Mouse (Mus musculus) lung, embryonic 14.5 days (tissue): ENCODE results near the gene Ccdc158. TPM values are rescaled to one million over a fixed set of nuclear protein-coding genes. Genes with fewer than 3 reads are reported as not detected.

Experiments used
- ATAC-seq: fragments of 200-750 bp; cut with Nextera tagmentation; 2 replicates; pipeline ENCODE4 v1.8.0; 2017; ENCODE audit warnings: mild to moderate bottlenecking, moderate TSS enrichment, moderate library complexity; ENCODE audit not compliant: insufficient read depth
- DNase-seq: peaks from one replicate; pipeline ENCODE4 v3.0.0-alpha.2; 2015
- H3K27ac ChIP-seq: fragments of 300-500 bp; sonication (generic); 2 replicates; pipeline ENCODE4 v1.5.1; 2014; ENCODE audit warnings: low read depth, mild to moderate bottlenecking, moderate library complexity
- H3K27me3 ChIP-seq: fragments of 300-500 bp; sonication (generic); 2 replicates; pipeline ENCODE4 v1.6.1; 2014; ENCODE audit warnings: low read length, control low read depth; ENCODE audit not compliant: insufficient read depth
- H3K36me3 ChIP-seq: fragments of 300-500 bp; sonication (generic); 2 replicates; pipeline ENCODE4 v1.6.1; 2014; ENCODE audit warnings: control low read depth; ENCODE audit not compliant: insufficient read depth
- H3K4me1 ChIP-seq: fragments of 300-500 bp; sonication (generic); 2 replicates; pipeline ENCODE4 v1.6.1; 2014; ENCODE audit warnings: antibody characterized with exemption, control low read depth; ENCODE audit not compliant: insufficient read depth
- H3K4me2 ChIP-seq: fragments of 300-500 bp; sonication (generic); 2 replicates; pipeline ENCODE4 v1.6.1; 2014; ENCODE audit warnings: mild to moderate bottlenecking
- H3K4me3 ChIP-seq: fragments of 300-500 bp; sonication (generic); 2 replicates; pipeline ENCODE4 v1.5.1; 2014; ENCODE audit warnings: low read depth, low read length
- H3K9ac ChIP-seq: fragments of 300-500 bp; sonication (generic); 2 replicates; pipeline ENCODE4 v1.6.1; 2014
- H3K9me3 ChIP-seq: fragments of 300-500 bp; sonication (generic); 2 replicates; pipeline ENCODE4 v1.6.1; 2016; ENCODE audit warnings: low read depth, low read length, control low read depth
- CTCF ChIP-seq: IDR thresholded peaks from 2 replicates; pipeline ENCODE4 v1.5.1; 2016; ENCODE audit warnings: antibody characterized with exemption, low read depth
- WGBS: fragments of 180-500 bp; shearing (Covaris S2); extraction: QIAGEN DNeasy Blood & Tissue Kit; methylation state at CpG from one replicate; pipeline ENCODE4 v1.1.7; 2014; 5-methylcytosine and 5-hydroxymethylcytosine counted together
- polyA plus RNA-seq: library from polyadenylated mRNA; unstranded; fragments of >200 nt; fragmentation: Nextera tagmentation; extraction: Ambion mirVana; gene quantifications from 2 replicates; pipeline ENCODE4 v1.2.1, GENCODE M21; 2014

Gene Ccdc158
- polyA plus RNA-seq, 1 experiment from 2014 or later: 2.3 TPM

GRCm38 (mm10) chr5:92602691-92603690, 72.1 kb downstream of the Ccdc158 start, which contains the start of gene Stbd1:
Stbd1 (plus strand) TSS chr5:92603041.
- DNase-seq (peak; percentile 93), ATAC-seq (peak; percentile 94)
- peak within 1 kb of the TSS; percentile 76 for H3K4me3 ChIP-seq
- peak within 1 kb of the TSS; percentile 85 for H3K9ac ChIP-seq
- no peaks in the 10 kb centered on the region for H3K9me3 ChIP-seq
- 0 out of 2 replicates have a peak, but pooled peaks have one; percentile 2 for TF ChIP-seq CTCF
- peak within 1 kb of the TSS; percentile 69 for H3K4me2 ChIP-seq
- no peaks in the 10 kb centered on the region for H3K27me3 ChIP-seq
- peaks cover 20% of the 10 kb centered on the region for H3K36me3 ChIP-seq
- under 1% methylated on average over 69 of the region's 69 CpGs for WGBS
- peaks cover 11% of the 10 kb centered on the region for H3K4me1 ChIP-seq
- peak within 1 kb of the TSS; percentile 75 for H3K27ac ChIP-seq

- Histone ChIP-seq H3K27me3 (no peaks in the 10 kb centered on the region), H3K4me3 (no peak overlapping the region), H3K4me1 (no peaks in the 10 kb centered on the region), H3K9ac (no peak overlapping the region), H3K36me3 (no peaks in the 10 kb centered on the region), H3K27ac (no peak overlapping the region), H3K4me2 (no peak overlapping the region), H3K9me3 (no peaks in the 10 kb centered on the region)
- TF ChIP-seq CTCF: no peak
- no peak for DNase-seq
- 60% methylated on average over 10 of the region's 10 CpGs for WGBS
- no peak for ATAC-seq
Measured at GRCm38 (mm10) chr5:92599030-92599429, 76.0 kb downstream of the Ccdc158 start.

- H3K27me3 ChIP-seq: no peaks in the 10 kb centered on the region
- WGBS: 84% methylated on average over 8 of the region's 8 CpGs
Measured at GRCm38 (mm10) chr5:92596865-92597264, 78.2 kb downstream of the Ccdc158 start.

GRCm38 (mm10) chr5:92595026-92595425, 80.0 kb downstream of the Ccdc158 start:
- ATAC-seq: no peak
- no peak overlapping the region for H3K4me2 ChIP-seq
- H3K9me3 ChIP-seq: no peaks in the 10 kb centered on the region
- DNase-seq: no peak
- 69% methylated on average over 5 of the region's 5 CpGs for WGBS
- H3K27me3 ChIP-seq: no peaks in the 10 kb centered on the region
- H3K36me3 ChIP-seq: no peaks in the 10 kb centered on the region
- no peak overlapping the region for H3K27ac ChIP-seq
- H3K4me3 ChIP-seq: no peak overlapping the region
- TF ChIP-seq CTCF: no peak
- H3K4me1 ChIP-seq: no peaks in the 10 kb centered on the region
- no peak overlapping the region for H3K9ac ChIP-seq

More at GRCm38 (mm10) chr5:92596865-92597264, 78.2 kb downstream of the Ccdc158 start:
- no peak overlapping the region for H3K4me3 ChIP-seq
- H3K36me3 ChIP-seq: no peaks in the 10 kb centered on the region
- H3K9ac ChIP-seq: no peak overlapping the region
- DNase-seq (no peak), ATAC-seq (no peak)
- H3K27ac ChIP-seq: no peak overlapping the region
- H3K9me3 ChIP-seq: no peaks in the 10 kb centered on the region
- no peak overlapping the region for H3K4me2 ChIP-seq
- no peaks in the 10 kb centered on the region for H3K4me1 ChIP-seq
- TF ChIP-seq CTCF: no peak

GRCm38 (mm10) chr5:92585932-92586331, 89.1 kb downstream of the Ccdc158 start:
- Histone ChIP-seq H3K4me3 (no peak overlapping the region), H3K4me1 (no peaks in the 10 kb centered on the region), H3K27ac (no peak overlapping the region), H3K9ac (no peak overlapping the region), H3K27me3 (no peaks in the 10 kb centered on the region), H3K4me2 (no peak overlapping the region), H3K36me3 (no peaks in the 10 kb centered on the region), H3K9me3 (no peaks in the 10 kb centered on the region)
- WGBS: 36% methylated on average over 10 of the region's 10 CpGs
- ATAC-seq: no peak
- DNase-seq: no peak
- no peak for TF ChIP-seq CTCF

GRCm38 (mm10) chr5:92579559-92579958, 95.5 kb downstream of the Ccdc158 start:
- 71% methylated on average over 14 of the region's 14 CpGs for WGBS
- TF ChIP-seq CTCF: no peak
- no peaks in the 10 kb centered on the region for H3K27me3 ChIP-seq
- no peak overlapping the region for H3K27ac ChIP-seq
- no peak overlapping the region for H3K4me2 ChIP-seq
- H3K36me3 ChIP-seq: no peaks in the 10 kb centered on the region
- no peak for DNase-seq
- no peaks in the 10 kb centered on the region for H3K4me1 ChIP-seq
- H3K4me3 ChIP-seq: no peak overlapping the region
- ATAC-seq: no peak
- H3K9ac ChIP-seq: no peak overlapping the region
- H3K9me3 ChIP-seq: no peaks in the 10 kb centered on the region

- no peak for TF ChIP-seq CTCF
- Histone ChIP-seq H3K27me3 (no peaks in the 10 kb centered on the region), H3K9ac (no peak overlapping the region), H3K4me3 (no peak overlapping the region), H3K27ac (no peak overlapping the region), H3K4me1 (no peaks in the 10 kb centered on the region), H3K4me2 (no peak overlapping the region), H3K9me3 (no peaks in the 10 kb centered on the region), H3K36me3 (no peaks in the 10 kb centered on the region)
- ATAC-seq: no peak
- DNase-seq: no peak
- 77% methylated on average over 4 of the region's 4 CpGs for WGBS
Measured at GRCm38 (mm10) chr5:92571232-92571631, 103.8 kb downstream of the Ccdc158 start.
